Mouse (Mus musculus): ENCODE data around the gene Aqr. TPM values are rescaled to one million over a fixed set of nuclear protein-coding genes. Genes with fewer than 3 reads are reported as not detected.

The Aqr gene
- polyA plus RNA-seq, 1 experiment from 2014 or later = 33.5 TPM

GRCm38 (mm10) chr2:114130657-114131056 is 56.2 kb downstream of the Aqr start:
- 96% methylated on average over 13 of the region's 13 CpGs for WGBS
- H3K27me3 ChIP-seq (replicated peaks) = no peaks in the 10 kb centered on the region
- no peaks in the 10 kb centered on the region for H3K9me3 ChIP-seq (replicated peaks)
- no peak overlapping the region for H3K9ac ChIP-seq (replicated peaks)
- H3K4me2 ChIP-seq = no peak overlapping the region
- no peak overlapping the region for H3K4me3 ChIP-seq (replicated peaks)
- no peak for ATAC-seq (ENCODE audit: low FRiP score)
- H3K36me3 ChIP-seq = peaks cover 65% of the 10 kb centered on the region
- no peaks in the 10 kb centered on the region for H3K4me1 ChIP-seq
- no peak overlapping the region for H3K27ac ChIP-seq (replicated peaks)

- 91% methylated on average over 4 of the region's 4 CpGs for WGBS
- ATAC-seq (ENCODE audit: low FRiP score) = no peak
- H3K4me3 ChIP-seq (replicated peaks) = no peak overlapping the region
- H3K27ac ChIP-seq (replicated peaks) = no peak overlapping the region
- H3K4me1 ChIP-seq = no peaks in the 10 kb centered on the region
- H3K9me3 ChIP-seq (replicated peaks) = no peaks in the 10 kb centered on the region
- H3K36me3 ChIP-seq = peaks cover 70% of the 10 kb centered on the region
- no peaks in the 10 kb centered on the region for H3K27me3 ChIP-seq (replicated peaks)
- H3K4me2 ChIP-seq = no peak overlapping the region
- H3K9ac ChIP-seq (replicated peaks) = no peak overlapping the region
These were observed 63.5 kb downstream of the Aqr start for GRCm38 (mm10) chr2:114123304-114123703.

- no peak overlapping the region for H3K4me2 ChIP-seq
- H3K4me3 ChIP-seq (replicated peaks) = no peak overlapping the region
- H3K27ac ChIP-seq (replicated peaks) = no peak overlapping the region
- H3K4me1 ChIP-seq = no peaks in the 10 kb centered on the region
- 81% methylated on average over 7 of the region's 7 CpGs for WGBS
- H3K9me3 ChIP-seq (replicated peaks) = no peaks in the 10 kb centered on the region
- no peak for ATAC-seq (ENCODE audit: low FRiP score)
- H3K9ac ChIP-seq (replicated peaks) = no peak overlapping the region
- no peaks in the 10 kb centered on the region for H3K27me3 ChIP-seq (replicated peaks)
- peaks cover 55% of the 10 kb centered on the region for H3K36me3 ChIP-seq
These were observed 67.4 kb downstream of the Aqr start for GRCm38 (mm10) chr2:114119451-114119850.

- Histone ChIP-seq H3K9me3 (replicated peaks) (no peaks in the 10 kb centered on the region), H3K27me3 (replicated peaks) (no peaks in the 10 kb centered on the region), H3K27ac (replicated peaks) (no peak overlapping the region), H3K4me1 (no peaks in the 10 kb centered on the region), H3K9ac (replicated peaks) (no peak overlapping the region), H3K4me2 (no peak overlapping the region), H3K4me3 (replicated peaks) (no peak overlapping the region), H3K36me3 (peaks cover 54% of the 10 kb centered on the region)
- ATAC-seq (ENCODE audit: low FRiP score) = no peak
- WGBS = 96% methylated on average over 3 of the region's 3 CpGs
These were observed 69.2 kb downstream of the Aqr start for GRCm38 (mm10) chr2:114117665-114118064.

GRCm38 (mm10) chr2:114117235-114117634 is 69.6 kb downstream of the Aqr start:
- no peak overlapping the region for H3K9ac ChIP-seq (replicated peaks)
- WGBS = 98% methylated on average over 3 of the region's 3 CpGs
- ATAC-seq (ENCODE audit: low FRiP score) = no peak
- no peaks in the 10 kb centered on the region for H3K27me3 ChIP-seq (replicated peaks)
- peaks cover 54% of the 10 kb centered on the region for H3K36me3 ChIP-seq
- no peak overlapping the region for H3K4me2 ChIP-seq
- H3K4me3 ChIP-seq (replicated peaks) = no peak overlapping the region
- H3K9me3 ChIP-seq (replicated peaks) = no peaks in the 10 kb centered on the region
- no peaks in the 10 kb centered on the region for H3K4me1 ChIP-seq
- H3K27ac ChIP-seq (replicated peaks) = no peak overlapping the region

- H3K9me3 ChIP-seq (replicated peaks) = no peaks in the 10 kb centered on the region
These were observed 71.3 kb downstream of the Aqr start for GRCm38 (mm10) chr2:114115563-114115962.

GRCm38 (mm10) chr2:114107288-114108278 is 79.2 kb downstream of the Aqr start:
- Histone ChIP-seq H3K27me3 (replicated peaks) (no peaks in the 10 kb centered on the region), H3K4me3 (replicated peaks) (no peak overlapping the region), H3K4me1 (no peaks in the 10 kb centered on the region), H3K4me2 (no peak overlapping the region), H3K9ac (replicated peaks) (no peak overlapping the region), H3K9me3 (replicated peaks) (no peaks in the 10 kb centered on the region), H3K27ac (replicated peaks) (no peak overlapping the region), H3K36me3 (peaks cover 57% of the 10 kb centered on the region)
- peak; percentile 50 for ATAC-seq (ENCODE audit: low FRiP score)
- 25% methylated on average over 23 of the region's 23 CpGs for WGBS

More at GRCm38 (mm10) chr2:114115563-114115962, 71.3 kb downstream of the Aqr start:
- 94% methylated on average over 4 of the region's 4 CpGs for WGBS
- Histone ChIP-seq H3K36me3 (peaks cover 48% of the 10 kb centered on the region), H3K27me3 (replicated peaks) (no peaks in the 10 kb centered on the region), H3K4me1 (no peaks in the 10 kb centered on the region), H3K9ac (replicated peaks) (no peak overlapping the region), H3K4me3 (replicated peaks) (no peak overlapping the region), H3K27ac (replicated peaks) (no peak overlapping the region), H3K4me2 (no peak overlapping the region)
- ATAC-seq (ENCODE audit: low FRiP score) = no peak

GRCm38 (mm10) chr2:114106383-114106782 is 80.4 kb downstream of the Aqr start:
- WGBS = 91% methylated on average over 8 of the region's 8 CpGs
- Histone ChIP-seq H3K4me2 (no peak overlapping the region), H3K9ac (replicated peaks) (no peak overlapping the region), H3K4me3 (replicated peaks) (no peak overlapping the region), H3K9me3 (replicated peaks) (no peaks in the 10 kb centered on the region), H3K27ac (replicated peaks) (no peak overlapping the region), H3K36me3 (peaks cover 64% of the 10 kb centered on the region), H3K27me3 (replicated peaks) (no peaks in the 10 kb centered on the region), H3K4me1 (no peaks in the 10 kb centered on the region)
- no peak for ATAC-seq (ENCODE audit: low FRiP score)

GRCm38 (mm10) chr2:114102471-114102870 is 84.4 kb downstream of the Aqr start:
- Histone ChIP-seq H3K4me3 (replicated peaks) (no peak overlapping the region), H3K27me3 (replicated peaks) (no peaks in the 10 kb centered on the region), H3K9ac (replicated peaks) (no peak overlapping the region), H3K4me2 (no peak overlapping the region), H3K9me3 (replicated peaks) (no peaks in the 10 kb centered on the region), H3K4me1 (no peaks in the 10 kb centered on the region), H3K27ac (replicated peaks) (no peak overlapping the region), H3K36me3 (peaks cover 65% of the 10 kb centered on the region)
- no peak for ATAC-seq (ENCODE audit: low FRiP score)
- 90% methylated on average over 3 of the region's 3 CpGs for WGBS

- WGBS = 94% methylated on average over 9 of the region's 9 CpGs
- no peak overlapping the region for H3K9ac ChIP-seq (replicated peaks)
- no peak overlapping the region for H3K27ac ChIP-seq (replicated peaks)
- H3K9me3 ChIP-seq (replicated peaks) = no peaks in the 10 kb centered on the region
- no peak for ATAC-seq (ENCODE audit: low FRiP score)
- H3K36me3 ChIP-seq = peaks cover 58% of the 10 kb centered on the region
- H3K27me3 ChIP-seq (replicated peaks) = no peaks in the 10 kb centered on the region
- H3K4me3 ChIP-seq (replicated peaks) = no peak overlapping the region
- H3K4me1 ChIP-seq = no peaks in the 10 kb centered on the region
- H3K4me2 ChIP-seq = no peak overlapping the region
These were observed 86.0 kb downstream of the Aqr start for GRCm38 (mm10) chr2:114100834-114101233.

GRCm38 (mm10) chr2:114099816-114100215 is 87.0 kb downstream of the Aqr start:
- Histone ChIP-seq H3K27ac (replicated peaks) (no peak overlapping the region), H3K27me3 (replicated peaks) (no peaks in the 10 kb centered on the region), H3K36me3 (peaks cover 49% of the 10 kb centered on the region), H3K9ac (replicated peaks) (no peak overlapping the region), H3K4me1 (no peaks in the 10 kb centered on the region), H3K9me3 (replicated peaks) (no peaks in the 10 kb centered on the region), H3K4me2 (no peak overlapping the region), H3K4me3 (replicated peaks) (no peak overlapping the region)
- WGBS = 95% methylated on average over 3 of the region's 3 CpGs
- ATAC-seq (ENCODE audit: low FRiP score) = no peak

- Histone ChIP-seq H3K4me1 (no peaks in the 10 kb centered on the region), H3K9me3 (replicated peaks) (no peaks in the 10 kb centered on the region), H3K27me3 (replicated peaks) (no peaks in the 10 kb centered on the region), H3K27ac (replicated peaks) (no peak overlapping the region), H3K36me3 (peaks cover 43% of the 10 kb centered on the region), H3K4me2 (no peak overlapping the region), H3K9ac (replicated peaks) (no peak overlapping the region), H3K4me3 (replicated peaks) (no peak overlapping the region)
- ATAC-seq (ENCODE audit: low FRiP score) = no peak
- WGBS = 97% methylated on average over 5 of the region's 5 CpGs
These were observed 87.7 kb downstream of the Aqr start for GRCm38 (mm10) chr2:114099109-114099508.
